Mouse (Mus musculus): ENCODE results near the gene Spats1. TPM values are rescaled to one million over a fixed set of nuclear protein-coding genes. Genes with fewer than 3 reads are reported as not detected.
A peak's percentile ranks its signal among the peaks of the same experiment; 100 is the strongest.
"Not testable (repeated sequence)": the region's sequence is repeated elsewhere in the genome, so short reads cannot be mapped to it uniquely, and the experiment has no call there.

Spats1 gene
- polyA plus RNA-seq, 1 experiment: not detected

DNA sequence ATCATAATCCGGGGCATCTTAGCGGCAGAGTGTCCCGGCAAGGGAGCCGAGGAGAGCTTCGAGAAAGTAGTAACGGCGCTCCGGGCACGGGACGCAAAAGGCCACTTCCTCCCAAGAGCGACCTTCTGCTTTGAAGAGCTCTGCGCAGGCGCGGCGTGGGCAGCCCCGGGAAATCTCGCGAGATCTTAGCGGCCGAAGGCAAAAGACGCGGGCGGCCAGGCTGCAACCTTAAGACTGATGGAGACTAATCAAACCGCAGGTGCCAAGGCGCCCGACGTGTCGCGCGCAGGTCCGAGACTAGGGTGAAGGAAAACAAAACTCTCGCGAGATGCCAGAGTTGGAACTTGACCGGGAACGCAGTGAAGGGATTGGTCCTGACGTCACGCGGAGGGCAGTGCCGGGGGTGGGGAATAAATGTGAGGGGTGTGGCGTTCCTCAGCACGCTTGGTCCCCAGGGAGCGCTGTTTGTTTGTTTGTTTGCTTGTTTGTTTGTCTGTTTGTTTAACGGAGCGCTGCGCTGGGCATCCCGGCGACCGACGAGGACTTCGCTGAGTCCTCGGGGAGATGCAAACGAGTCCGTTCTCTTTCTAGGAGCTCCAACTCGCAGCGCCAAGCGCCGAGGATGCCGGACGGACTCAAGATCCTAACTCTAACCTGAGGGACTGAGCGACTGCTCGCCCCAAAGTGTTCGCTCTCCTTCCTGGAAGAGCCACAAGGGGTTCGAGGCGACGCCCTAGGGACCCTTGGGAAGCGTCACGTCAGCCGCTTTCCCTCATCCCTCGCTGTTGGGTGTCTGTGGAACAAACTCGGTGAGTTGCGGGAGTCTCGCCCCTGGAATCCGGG is 41.6 kb downstream of the Spats1 start, which contains the start of gene Cdc5l:
TSS of gene Cdc5l (minus strand) at position 319 of the 843 bp plus-strand sequence.
- H3K4me1 ChIP-seq (ENCODE audit: control insufficient read depth): peaks cover 30% of the 10 kb centered on the region
- TF ChIP-seq TAL1 (IDR thresholded peaks at IDR 0.05; ENCODE audit: low read length) (no peak), GATA1 (IDR thresholded peaks at IDR 0.05; ENCODE audit: low read length) (no peak)
- H3K4me3 ChIP-seq (replicated peaks): peak within 1 kb of the TSS; percentile 82
- no peaks in the 10 kb centered on the region for H3K36me3 ChIP-seq (ENCODE audit: control insufficient read depth)
- H3K27me3 ChIP-seq (ENCODE audit: control insufficient read depth): no peaks in the 10 kb centered on the region
- no peaks in the 10 kb centered on the region for H3K9me3 ChIP-seq (ENCODE audit: control insufficient read depth, low read length)

DNA sequence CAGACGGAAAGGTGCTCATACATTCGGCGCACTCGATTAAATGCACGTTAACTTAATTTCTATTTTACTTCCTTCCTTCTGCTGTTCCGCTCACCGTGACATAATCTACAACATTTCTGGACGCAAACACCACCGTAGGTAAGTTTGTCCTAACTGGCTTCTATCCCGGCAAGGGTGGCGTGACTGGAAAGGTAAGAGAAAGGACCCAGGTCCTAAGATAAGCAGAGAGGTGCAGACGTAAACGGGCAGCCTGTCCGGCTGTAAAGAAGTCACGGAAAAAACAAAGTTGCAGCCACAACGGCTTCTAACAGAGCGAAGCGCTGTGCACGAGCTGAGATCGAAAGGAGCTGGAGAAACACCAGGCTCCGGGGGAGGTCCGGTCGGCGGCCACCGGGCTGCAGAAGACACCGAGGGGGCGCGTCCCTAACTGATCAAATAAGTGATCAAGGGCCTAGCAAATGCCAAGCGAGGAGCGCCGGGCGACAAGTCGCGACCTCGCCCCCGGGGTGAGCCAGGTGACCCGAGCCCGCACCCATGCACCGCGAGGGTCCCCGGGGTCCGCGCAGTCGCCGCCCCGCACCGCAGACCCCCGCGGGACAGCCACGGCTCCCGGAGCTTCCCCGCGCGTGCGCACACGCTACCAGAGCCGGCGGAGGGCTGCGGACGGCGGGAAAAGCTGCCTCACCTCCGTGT is 42.4 kb downstream of the Spats1 start:
- H3K9me3 ChIP-seq (ENCODE audit: control insufficient read depth, low read length): no peaks in the 10 kb centered on the region
- H3K4me3 ChIP-seq (replicated peaks): peak overlapping the region; percentile 82
- no peak for TF ChIP-seq TAL1 (IDR thresholded peaks at IDR 0.05; ENCODE audit: low read length)
- no peak for TF ChIP-seq GATA1 (IDR thresholded peaks at IDR 0.05; ENCODE audit: low read length)
- peaks cover 30% of the 10 kb centered on the region for H3K4me1 ChIP-seq (ENCODE audit: control insufficient read depth)
- peaks cover 3% of the 10 kb centered on the region for H3K36me3 ChIP-seq (ENCODE audit: control insufficient read depth)
- H3K27me3 ChIP-seq (ENCODE audit: control insufficient read depth): no peaks in the 10 kb centered on the region

DNA sequence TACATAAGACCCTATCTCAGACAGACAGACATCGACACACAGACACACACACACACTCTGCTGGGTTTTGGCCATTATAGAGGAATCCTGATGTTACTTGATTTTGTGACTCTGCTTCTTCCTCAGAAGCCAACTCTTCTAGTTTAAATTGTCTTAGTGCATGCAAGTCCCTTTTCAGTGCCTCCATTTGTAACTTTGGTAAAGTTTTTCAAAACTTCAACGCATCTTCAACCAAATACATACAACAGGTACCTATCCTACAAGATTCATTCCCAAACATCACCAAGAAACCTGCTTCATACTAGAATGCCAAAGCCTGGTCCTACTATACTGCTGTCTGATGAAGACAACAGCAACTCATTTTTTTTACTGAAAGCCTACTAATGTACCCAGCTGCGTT is 43.2 kb downstream of the Spats1 start:
- TF ChIP-seq TAL1 (IDR thresholded peaks at IDR 0.05; ENCODE audit: low read length): no peak
- TF ChIP-seq GATA1 (IDR thresholded peaks at IDR 0.05; ENCODE audit: low read length): no peak
- no peaks in the 10 kb centered on the region for H3K27me3 ChIP-seq (ENCODE audit: control insufficient read depth)

GRCm38 (mm10) chr17:45417387-45417786 is 57.8 kb downstream of the Spats1 start:
- Histone ChIP-seq H3K9me3 (ENCODE audit: control insufficient read depth, low read length) (no peaks in the 10 kb centered on the region), H3K27me3 (ENCODE audit: control insufficient read depth) (no peaks in the 10 kb centered on the region), H3K4me3 (replicated peaks) (no peak overlapping the region), H3K4me1 (ENCODE audit: control insufficient read depth) (peaks cover 15% of the 10 kb centered on the region), H3K36me3 (ENCODE audit: control insufficient read depth) (peaks cover 92% of the 10 kb centered on the region)
- TF ChIP-seq GATA1 (IDR thresholded peaks at IDR 0.05; ENCODE audit: low read length) (no peak), TAL1 (IDR thresholded peaks at IDR 0.05; ENCODE audit: low read length) (no peak)

More for the DNA sequence above, 43.2 kb downstream of the Spats1 start:
- no peaks in the 10 kb centered on the region for H3K9me3 ChIP-seq (ENCODE audit: control insufficient read depth, low read length)
- peaks cover 11% of the 10 kb centered on the region for H3K36me3 ChIP-seq (ENCODE audit: control insufficient read depth)
- H3K4me3 ChIP-seq (replicated peaks): peak overlapping the region; percentile 82
- peaks cover 30% of the 10 kb centered on the region for H3K4me1 ChIP-seq (ENCODE audit: control insufficient read depth)

DNA sequence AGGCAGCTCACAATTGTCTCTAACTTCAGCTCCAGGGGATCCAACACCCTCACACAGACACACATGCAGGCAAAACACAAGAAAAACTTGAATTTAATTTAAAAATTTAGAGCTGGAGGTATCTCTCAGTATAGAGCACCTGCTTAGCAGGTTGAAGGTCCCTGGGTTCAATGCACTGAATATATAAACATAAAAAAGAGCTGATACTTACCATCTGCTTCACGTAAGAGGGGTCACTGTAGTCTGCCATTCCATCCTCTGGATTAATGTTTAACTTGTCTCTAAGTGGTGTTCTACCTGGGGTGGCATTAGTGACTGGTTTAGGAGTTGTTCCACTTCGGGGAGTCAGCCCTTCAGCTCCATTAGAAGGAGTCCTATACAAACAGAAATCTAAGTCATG is 63.6 kb downstream of the Spats1 start:
- H3K27me3 ChIP-seq (ENCODE audit: control insufficient read depth); H3K4me3 ChIP-seq (replicated peaks); H3K9me3 ChIP-seq (ENCODE audit: control insufficient read depth, low read length); H3K4me1 ChIP-seq (ENCODE audit: control insufficient read depth): not testable (repeated sequence)
- peaks cover 98% of the 10 kb centered on the region for H3K36me3 ChIP-seq (ENCODE audit: control insufficient read depth)

DNA sequence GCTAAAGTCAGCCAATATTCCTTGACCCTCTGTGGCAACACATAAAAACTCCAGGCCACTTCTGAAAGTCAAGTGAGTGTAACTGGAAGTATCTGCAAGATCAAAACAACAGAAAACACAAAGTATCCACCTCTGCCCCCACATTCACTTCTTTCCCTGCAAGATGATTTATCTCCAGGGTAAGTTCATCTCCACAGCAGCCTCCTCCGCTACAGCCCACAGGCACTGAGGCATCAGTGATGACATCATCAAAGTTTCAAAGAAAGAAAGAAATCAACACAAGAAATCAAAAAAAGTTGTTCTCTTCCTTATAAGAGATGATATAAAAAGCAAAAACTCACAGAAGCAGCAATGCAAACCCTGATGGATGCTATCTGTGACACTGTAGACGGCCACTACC is 66.5 kb downstream of the Spats1 start:
- no peak overlapping the region for H3K4me3 ChIP-seq (replicated peaks)
- no peaks in the 10 kb centered on the region for H3K9me3 ChIP-seq (ENCODE audit: control insufficient read depth, low read length)
- H3K36me3 ChIP-seq (ENCODE audit: control insufficient read depth): peaks cover 98% of the 10 kb centered on the region
- no peak for TF ChIP-seq GATA1 (IDR thresholded peaks at IDR 0.05; ENCODE audit: low read length)
- TF ChIP-seq TAL1 (IDR thresholded peaks at IDR 0.05; ENCODE audit: low read length): no peak
- no peaks in the 10 kb centered on the region for H3K4me1 ChIP-seq (ENCODE audit: control insufficient read depth)
- H3K27me3 ChIP-seq (ENCODE audit: control insufficient read depth): no peaks in the 10 kb centered on the region

DNA sequence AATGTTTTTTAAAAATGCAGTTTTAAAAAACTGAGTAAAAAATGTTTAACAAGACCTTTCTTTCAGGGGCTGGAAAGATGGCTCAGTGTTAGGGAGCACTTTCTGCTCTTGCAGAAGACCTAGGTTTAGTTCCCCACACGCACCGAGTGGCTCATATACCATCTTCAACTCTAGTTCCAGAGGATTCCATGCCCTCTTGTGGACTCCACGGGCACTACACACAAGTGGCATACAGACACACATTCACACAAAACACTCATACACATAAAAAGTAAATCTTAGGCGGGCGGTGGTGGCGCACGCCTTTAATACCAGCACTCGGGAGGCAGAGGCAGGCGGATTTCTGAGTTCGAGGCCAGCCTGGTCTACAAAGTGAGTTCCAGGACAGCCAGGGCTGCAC is 68.9 kb downstream of the Spats1 start:
- no peaks in the 10 kb centered on the region for H3K4me1 ChIP-seq (ENCODE audit: control insufficient read depth)
- no peak for TF ChIP-seq GATA1 (IDR thresholded peaks at IDR 0.05; ENCODE audit: low read length)
- no peak for TF ChIP-seq TAL1 (IDR thresholded peaks at IDR 0.05; ENCODE audit: low read length)
- peaks cover 98% of the 10 kb centered on the region for H3K36me3 ChIP-seq (ENCODE audit: control insufficient read depth)
- H3K4me3 ChIP-seq (replicated peaks): no peak overlapping the region
- H3K9me3 ChIP-seq (ENCODE audit: control insufficient read depth, low read length): no peaks in the 10 kb centered on the region
- H3K27me3 ChIP-seq (ENCODE audit: control insufficient read depth): no peaks in the 10 kb centered on the region

DNA sequence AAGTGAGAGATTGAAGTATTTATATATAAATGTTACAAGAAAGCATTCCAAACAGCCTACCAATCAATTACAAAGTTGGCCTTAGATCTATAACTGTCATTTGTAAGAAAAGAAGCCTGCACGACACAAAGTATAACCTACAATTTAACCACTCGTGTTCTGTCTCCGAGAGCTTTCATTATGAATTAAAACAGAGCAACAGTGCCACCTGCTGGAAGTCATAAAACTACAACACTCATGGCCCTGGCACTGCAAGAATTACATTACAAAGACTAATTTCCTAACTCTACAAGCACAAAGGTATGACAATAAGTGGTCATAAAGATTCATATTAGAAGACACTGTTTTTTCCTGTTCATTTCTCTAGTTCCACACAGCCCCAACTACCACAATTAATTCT is 72.0 kb downstream of the Spats1 start:
- H3K36me3 ChIP-seq (ENCODE audit: control insufficient read depth): peaks cover 90% of the 10 kb centered on the region
- no peak overlapping the region for H3K4me3 ChIP-seq (replicated peaks)
- TF ChIP-seq GATA1 (IDR thresholded peaks at IDR 0.05; ENCODE audit: low read length) (no peak), TAL1 (IDR thresholded peaks at IDR 0.05; ENCODE audit: low read length) (no peak)
- no peaks in the 10 kb centered on the region for H3K4me1 ChIP-seq (ENCODE audit: control insufficient read depth)
- no peaks in the 10 kb centered on the region for H3K27me3 ChIP-seq (ENCODE audit: control insufficient read depth)
- H3K9me3 ChIP-seq (ENCODE audit: control insufficient read depth, low read length): no peaks in the 10 kb centered on the region

DNA sequence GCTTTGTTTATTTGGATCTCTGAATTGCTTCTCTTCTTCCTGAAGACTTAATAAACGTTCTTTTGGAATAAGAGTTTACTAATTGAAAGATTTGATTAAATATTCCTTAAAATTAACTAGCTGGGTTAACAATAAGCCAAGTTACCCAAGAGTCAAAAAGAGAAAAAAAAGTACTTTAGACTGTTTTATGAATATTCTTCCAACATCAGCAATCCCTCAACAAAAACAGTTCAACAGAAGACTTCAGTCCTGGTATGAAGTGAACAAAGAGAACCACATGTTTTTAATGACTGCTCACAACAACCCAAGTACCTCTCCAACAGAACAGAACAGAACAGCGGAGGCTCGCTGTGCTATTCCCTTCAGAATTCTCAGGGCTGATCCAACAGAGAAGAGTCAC is 72.6 kb downstream of the Spats1 start:
- no peaks in the 10 kb centered on the region for H3K9me3 ChIP-seq (ENCODE audit: control insufficient read depth, low read length)
- H3K27me3 ChIP-seq (ENCODE audit: control insufficient read depth): no peaks in the 10 kb centered on the region
- H3K36me3 ChIP-seq (ENCODE audit: control insufficient read depth): peaks cover 89% of the 10 kb centered on the region
- no peaks in the 10 kb centered on the region for H3K4me1 ChIP-seq (ENCODE audit: control insufficient read depth)
- no peak overlapping the region for H3K4me3 ChIP-seq (replicated peaks)
- TF ChIP-seq TAL1 (IDR thresholded peaks at IDR 0.05; ENCODE audit: low read length) (no peak), GATA1 (IDR thresholded peaks at IDR 0.05; ENCODE audit: low read length) (no peak)

All from erythroblast, embryonic 14.5 days (primary cell).